Mouse (Mus musculus): ENCODE measurements around the gene Zfp280b. TPM values are rescaled to one million over a fixed set of nuclear protein-coding genes. Genes with fewer than 3 reads are reported as not detected.

Zfp280b gene
- 27.8 TPM for polyA plus RNA-seq (2017; shearing (Covaris generic))

GRCm38 (mm10) chr10:76032402-76033118, at the start of gene Zfp280b:
Gene Zfp280b (plus strand): TSS chr10:76032650.

Other genes with a start within 250 kb of the Zfp280b start
- not detected for gene Gstt1, start 234.1 kb upstream of the Zfp280b start, polyA plus RNA-seq (2017; shearing (Covaris generic))
- gene Gstt4, start 210.1 kb upstream of the Zfp280b start, polyA plus RNA-seq (2017; shearing (Covaris generic)), result not detected
- 61.7 TPM for gene Gstt2, start 195.2 kb upstream of the Zfp280b start, polyA plus RNA-seq (2017; shearing (Covaris generic))
- 727 TPM for gene Mif, start 172.4 kb upstream of the Zfp280b start, polyA plus RNA-seq (2017; shearing (Covaris generic))
- gene Derl3, start 139.2 kb upstream of the Zfp280b start, polyA plus RNA-seq (2017; shearing (Covaris generic)), result 2.3 TPM
- 103 TPM for gene Smarcb1, start 111.0 kb upstream of the Zfp280b start, polyA plus RNA-seq (2017; shearing (Covaris generic))
- 42.4 TPM for gene Chchd10, start 99.5 kb upstream of the Zfp280b start, polyA plus RNA-seq (2017; shearing (Covaris generic))
- gene Mmp11, start 96.2 kb upstream of the Zfp280b start, polyA plus RNA-seq (2017; shearing (Covaris generic)), result 11.1 TPM
- not detected for gene Gm867, start 92.0 kb upstream of the Zfp280b start, polyA plus RNA-seq (2017; shearing (Covaris generic))
- gene Vpreb3, start 89.6 kb upstream of the Zfp280b start, polyA plus RNA-seq (2017; shearing (Covaris generic)), result 0.46 TPM
- 2.3 TPM for gene Gm5134, start 78.1 kb upstream of the Zfp280b start, polyA plus RNA-seq (2017; shearing (Covaris generic))
- gene Slc5a4b, start 78.3 kb downstream of the Zfp280b start, polyA plus RNA-seq (2017; shearing (Covaris generic)), result not detected
- not detected for gene Slc5a4a, start 114.8 kb downstream of the Zfp280b start, polyA plus RNA-seq (2017; shearing (Covaris generic))
- 32.8 TPM for gene Prmt2, start 205.2 kb downstream of the Zfp280b start, polyA plus RNA-seq (2017; shearing (Covaris generic))
- not detected for gene S100b, start 221.2 kb downstream of the Zfp280b start, polyA plus RNA-seq (2017; shearing (Covaris generic))

All from CD4-positive, CD25-positive, alpha-beta regulatory T cell, adult 9 weeks (primary cell).